7 mouse cellular contexts compared by ENCODE assay signal in the genomic region with DNA sequence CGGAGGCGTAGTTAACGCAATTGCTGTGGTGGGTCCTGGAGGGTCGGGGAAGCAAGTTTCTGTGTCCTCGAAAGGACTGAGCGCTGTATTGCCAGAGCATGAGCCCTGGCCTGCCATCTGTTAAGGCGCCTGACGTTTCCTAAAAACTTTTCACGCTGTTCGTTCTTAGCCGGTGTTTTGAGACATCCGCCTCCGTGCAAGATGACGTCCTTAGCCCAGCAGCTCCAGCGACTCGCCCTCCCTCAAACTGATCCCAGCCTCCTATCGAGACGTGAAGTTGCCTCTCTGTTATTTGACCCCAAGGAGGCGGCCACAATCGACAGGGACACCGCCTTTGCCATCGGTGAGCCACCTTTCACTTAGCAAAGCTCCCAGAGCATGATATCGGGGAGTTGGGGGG. TPM values are rescaled to one million over a fixed set of nuclear protein-coding genes. Genes with fewer than 3 reads are reported as not detected.
DNase-seq lines count a peak whose midpoint lies in the region; ATAC-seq and TF ChIP-seq lines count a peak whose summit lies in the region.

No protein-coding gene starts in this region.

- H3K36me3 ChIP-seq in neural tube, embryonic 11.5 days (ENCODE audit: control insufficient read depth, insufficient read depth, low read length): no peaks in the 10 kb centered on the region; the same call in 1 of the 2 replicates
- H3K36me3 ChIP-seq in forebrain, embryonic 12.5 days (replicated peaks): peaks cover 15% of the 10 kb centered on the region
- H3K36me3 ChIP-seq in neural tube, embryonic 15.5 days: peaks cover 14% of the 10 kb centered on the region

- no peak for TF ChIP-seq CTCF in bone marrow macrophage, adult 2 months (IDR thresholded peaks at IDR 0.05; ENCODE audit: low read depth, low read length)

- peak overlapping the region; percentile 44 for H3K9ac ChIP-seq in neural tube, embryonic 11.5 days (ENCODE audit: low read length)
- H3K9ac ChIP-seq in forebrain, embryonic 12.5 days: peak overlapping the region; percentile 69
- peak overlapping the region; percentile 59 for H3K9ac ChIP-seq in neural tube, embryonic 15.5 days (replicated peaks)

- no peaks in the 10 kb centered on the region; the same call in 1 of the 2 replicates for H3K4me1 ChIP-seq in neural tube, embryonic 11.5 days (ENCODE audit: control insufficient read depth, insufficient read depth, low read length)
- peaks cover 13% of the 10 kb centered on the region for H3K4me1 ChIP-seq in bone marrow macrophage, adult 2 months (ENCODE audit: control insufficient read depth, insufficient read depth, low read length)
- peaks cover 9% of the 10 kb centered on the region for H3K4me1 ChIP-seq in forebrain, embryonic 12.5 days
- H3K4me1 ChIP-seq in neural tube, embryonic 15.5 days: peaks cover 10% of the 10 kb centered on the region

- TF ChIP-seq POLR2A in bone marrow macrophage, adult 2 months (IDR thresholded peaks at IDR 0.05; ENCODE audit: borderline replicate concordance, low read depth, low read length): no peak

- H3K27me3 ChIP-seq in neural tube, embryonic 11.5 days (ENCODE audit: control insufficient read depth, insufficient read depth, low read length): 0 out of 2 replicates have a peak, but pooled peaks cover 4% of the 10 kb centered on the region
- peaks cover 11% of the 10 kb centered on the region for H3K27me3 ChIP-seq in forebrain, embryonic 12.5 days
- peaks cover 5% of the 10 kb centered on the region; the same call in 1 of the 2 replicates for H3K27me3 ChIP-seq in neural tube, embryonic 15.5 days (replicated peaks)

- WGBS in neural tube, embryonic 11.5 days: under 1% methylated on average over 23 of the region's 23 CpGs
- under 1% methylated on average over 23 of the region's 23 CpGs for WGBS in forebrain, embryonic 12.5 days
- under 1% methylated on average over 23 of the region's 23 CpGs for WGBS in neural tube, embryonic 15.5 days

- H3K4me3 ChIP-seq in neural tube, embryonic 11.5 days (ENCODE audit: low read depth, low read length): peak overlapping the region; percentile 72
- H3K4me3 ChIP-seq in bone marrow macrophage, adult 2 months (ENCODE audit: insufficient read depth, low read length): peak overlapping the region; percentile 92
- peak overlapping the region; percentile 89 for H3K4me3 ChIP-seq in forebrain, embryonic 12.5 days (replicated peaks)
- H3K4me3 ChIP-seq in neural tube, embryonic 15.5 days (replicated peaks): peak overlapping the region; percentile 96

- peak overlapping the region; percentile 50 for H3K4me2 ChIP-seq in neural tube, embryonic 11.5 days (ENCODE audit: low read depth)
- peak overlapping the region; percentile 94 for H3K4me2 ChIP-seq in forebrain, embryonic 12.5 days
- H3K4me2 ChIP-seq in neural tube, embryonic 15.5 days: peak overlapping the region; percentile 98

- DNase-seq in neural tube, embryonic 11.5 days (ENCODE audit: low spot score): no peak
- no peak for DNase-seq in neural tube, embryonic 10.5 days (ENCODE audit: extremely low spot score, low spot score)
- DNase-seq in liver: peak; percentile 12
- DNase-seq in left cerebral cortex, adult 9 months (ENCODE audit: low spot score in 2 of 2): no peak

- no peak overlapping the region for H3K27ac ChIP-seq in neural tube, embryonic 11.5 days (ENCODE audit: low read depth, low read length)
- H3K27ac ChIP-seq in bone marrow macrophage, adult 2 months (ENCODE audit: insufficient read depth, low read depth, low read length): peak overlapping the region; percentile 23; the same call in 1 of the 2 replicates
- H3K27ac ChIP-seq in forebrain, embryonic 12.5 days: no peak overlapping the region
- H3K27ac ChIP-seq in neural tube, embryonic 15.5 days (replicated peaks): peak overlapping the region; percentile 80; the same call in 1 of the 2 replicates

- no peak; the same call in none of the 2 replicates for ATAC-seq in neural tube, embryonic 11.5 days (ENCODE audit: insufficient read depth, low FRiP score, low TSS enrichment)
- peak; percentile 10; the same call in 1 of the 2 replicates for ATAC-seq in forebrain, embryonic 12.5 days (ENCODE audit: low FRiP score)
- no peak; the same call in 1 of the 2 replicates for ATAC-seq in neural tube, embryonic 15.5 days (ENCODE audit: low FRiP score)

- H3K9me3 ChIP-seq in neural tube, embryonic 11.5 days (ENCODE audit: control insufficient read depth, low read length): no peaks in the 10 kb centered on the region
- no peaks in the 10 kb centered on the region for H3K9me3 ChIP-seq in forebrain, embryonic 12.5 days
- no peaks in the 10 kb centered on the region for H3K9me3 ChIP-seq in neural tube, embryonic 15.5 days (replicated peaks)

RNA-seq across cellular contexts. Expression of a gene that starts 0.7 kb away (rescaled TPM):
- polyA plus RNA-seq in neural tube, embryonic 11.5 days (2014; fragmentation: Nextera tagmentation; extraction: Ambion mirVana): 35.9 and 38.7 TPM in 2 replicates
- 10.6 and 12.0 TPM in 2 replicates for polyA plus RNA-seq in bone marrow macrophage, adult 2 months (2012; ENCODE audit: insufficient read depth, insufficient read length, missing spikeins)
- 33.7 and 34.0 TPM in 2 replicates for polyA plus RNA-seq in forebrain, embryonic 12.5 days (2016; fragmentation: Nextera tagmentation; extraction: Ambion mirVana)
- 9.8 and 12.9 TPM in 2 replicates for polyA plus RNA-seq in neural tube, embryonic 15.5 days (2015; fragmentation: Nextera tagmentation; extraction: Ambion mirVana)

RNA-seq across cellular contexts. Expression of a gene that starts 55.0 kb away (rescaled TPM):
- polyA plus RNA-seq in neural tube, embryonic 11.5 days (2014; fragmentation: Nextera tagmentation; extraction: Ambion mirVana): 31.9 and 32.4 TPM in 2 replicates
- polyA plus RNA-seq in bone marrow macrophage, adult 2 months (2012; ENCODE audit: insufficient read depth, insufficient read length, missing spikeins): not detected in 2 replicates
- polyA plus RNA-seq in forebrain, embryonic 12.5 days (2016; fragmentation: Nextera tagmentation; extraction: Ambion mirVana): 0.79 and 1.6 TPM in 2 replicates
- polyA plus RNA-seq in neural tube, embryonic 15.5 days (2015; fragmentation: Nextera tagmentation; extraction: Ambion mirVana): 13.5 and 22.6 TPM in 2 replicates

Comparison
In these comparisons a context has a peak if more than half of its experiments do, and no peak if none do; other contexts are left out.
1. H3K27ac ChIP-seq: peak in bone marrow macrophage, adult 2 months (single experiment) and neural tube, embryonic 15.5 days (single experiment); none in neural tube, embryonic 11.5 days (single experiment) and forebrain, embryonic 12.5 days (single experiment).
2. Peak in every context shown above with its lines, with median percentiles within 50 percentile points of each other: H3K4me2 ChIP-seq, H3K4me3 ChIP-seq and H3K9ac ChIP-seq.